Mouse (Mus musculus): ENCODE results near the gene Tmem204.

- TF ChIP-seq CTCF (IDR thresholded peaks at IDR 0.05; ENCODE audit: low read depth, low read length) (no peak), EP300 (IDR thresholded peaks at IDR 0.05; ENCODE audit: insufficient read depth, low read depth, low read length) (no peak), POLR2A (IDR thresholded peaks at IDR 0.05; ENCODE audit: insufficient read depth, low read length) (no peak)
Measured at GRCm38 (mm10) chr17:25066595-25066994, 16.8 kb downstream of the Tmem204 start.

Measured in ES-Bruce4 (cell line).